Mouse (Mus musculus): ENCODE measurements around the gene Ubqln2.

Ubqln2 gene

GRCm38 (mm10) chrX:153497688-153498516 is at the start of gene Ubqln2:
Ubqln2 (plus strand) TSS chrX:153498227.
- peak; percentile 89 for DNase-seq

GRCm38 (mm10) chrX:153451946-153452345 is 46.1 kb upstream of the Ubqln2 start:
- DNase-seq: no peak

- no peak for DNase-seq
Measured at GRCm38 (mm10) chrX:153476760-153477248, 21.2 kb upstream of the Ubqln2 start.

GRCm38 (mm10) chrX:153492326-153492725 is 5.7 kb upstream of the Ubqln2 start:
- no peak for DNase-seq

- DNase-seq: no peak
Measured at GRCm38 (mm10) chrX:153498665-153499293, 752 bp downstream of the Ubqln2 start.

GRCm38 (mm10) chrX:153499294-153500046 is 1.4 kb downstream of the Ubqln2 start:
- peak; percentile 40 for DNase-seq

- DNase-seq: no peak
Measured at GRCm38 (mm10) chrX:153500047-153500345, 2.0 kb downstream of the Ubqln2 start.

- no peak for DNase-seq
Measured at GRCm38 (mm10) chrX:153505954-153506353, 7.9 kb downstream of the Ubqln2 start.

- DNase-seq: no peak
Measured at GRCm38 (mm10) chrX:153515491-153515890, 17.5 kb downstream of the Ubqln2 start.

GRCm38 (mm10) chrX:153528399-153528798 is 30.4 kb downstream of the Ubqln2 start:
- peak; percentile 5 for DNase-seq
